Mouse (Mus musculus) E14TG2a.4 (cell line): ENCODE data around the gene Zc3h4.
"Not testable (repeated sequence)": the region's sequence is repeated elsewhere in the genome, so short reads cannot be mapped to it uniquely, and the experiment has no call there.

Experiments
- H3K27me3 ChIP-seq: 2 replicates; pipeline ENCODE4 v1.6.1; 2014; ENCODE audit warnings: low read length, control low read depth; ENCODE audit not compliant: insufficient read depth
- H3K36me3 ChIP-seq: 2 replicates; pipeline ENCODE4 v1.6.1; 2014; ENCODE audit warnings: low read length, control low read depth; ENCODE audit not compliant: insufficient read depth
- H3K4me1 ChIP-seq: replicated peaks from 2 replicates; pipeline ENCODE4 v1.6.1; 2014; ENCODE audit warnings: low read depth, low read length, control low read depth
- H3K4me3 ChIP-seq: replicated peaks from 2 replicates; pipeline ENCODE4 v1.5.1; 2014; ENCODE audit warnings: mild to moderate bottlenecking, low read length
- H3K9me3 ChIP-seq: 2 replicates; pipeline ENCODE4 v1.6.1; 2014; ENCODE audit warnings: low read length, control low read depth
- CTCF ChIP-seq: conservative IDR thresholded peaks from 2 replicates; pipeline ENCODE4 v1.5.1; 2014; ENCODE audit warnings: low read length
- NANOG ChIP-seq: IDR thresholded peaks from 2 replicates; pipeline ENCODE4 v1.6.1; 2014; ENCODE audit warnings: borderline replicate concordance, low read length, mixed read lengths
- POU5F1 ChIP-seq: IDR thresholded peaks from 2 replicates; pipeline ENCODE4 v1.6.1; 2014; ENCODE audit warnings: low read length, borderline replicate concordance

Zc3h4 gene

DNA sequence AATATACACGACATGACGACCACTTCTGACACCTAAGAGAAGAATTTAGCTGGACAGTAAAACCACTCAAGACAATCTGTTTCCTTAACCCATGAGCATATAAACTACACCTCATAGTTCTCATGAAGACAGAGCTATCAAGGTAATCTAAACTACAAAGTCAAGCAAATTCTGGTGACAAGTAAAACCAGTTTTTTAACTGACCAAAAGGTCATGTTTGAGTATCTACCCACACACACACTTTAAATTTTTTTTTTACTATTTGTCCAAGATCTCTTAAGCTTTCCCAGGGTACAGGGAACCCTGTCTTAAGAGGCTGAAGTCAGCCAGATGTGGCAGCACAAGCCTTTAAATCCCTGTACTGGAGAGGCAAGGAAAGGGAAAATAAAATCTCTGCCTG is 31.9 kb upstream of the Zc3h4 start:
- Histone ChIP-seq H3K4me3 (no peak overlapping the region), H3K9me3 (no peaks in the 10 kb centered on the region), H3K4me1 (peaks cover 81% of the 10 kb centered on the region), H3K27me3 (no peaks in the 10 kb centered on the region), H3K36me3 (peaks cover 96% of the 10 kb centered on the region)
- TF ChIP-seq CTCF (no peak), NANOG (no peak), POU5F1 (no peak)

DNA sequence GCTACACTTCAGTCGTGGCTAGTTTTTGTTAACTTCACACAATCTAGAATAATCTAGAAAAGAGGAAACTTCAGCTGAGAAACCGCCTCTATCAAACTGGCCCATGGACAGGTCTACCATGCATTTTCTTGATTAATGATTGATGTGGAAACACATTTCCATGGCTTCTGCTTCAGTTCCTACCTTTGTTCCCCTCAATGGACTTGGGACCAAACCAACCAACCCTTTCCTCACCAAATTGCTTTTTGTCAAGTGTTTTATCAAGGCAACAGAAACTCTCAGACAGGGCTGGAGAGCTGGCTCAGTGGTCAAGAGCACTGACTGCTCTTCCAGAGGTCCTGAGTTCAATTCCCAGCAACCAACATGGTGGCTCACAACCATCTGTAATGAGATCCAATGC is 30.1 kb upstream of the Zc3h4 start:
- TF ChIP-seq POU5F1 (no peak), NANOG (no peak), CTCF (no peak)
- Histone ChIP-seq H3K36me3 (peaks cover 96% of the 10 kb centered on the region), H3K4me3 (no peak overlapping the region), H3K27me3 (no peaks in the 10 kb centered on the region), H3K4me1 (peaks cover 78% of the 10 kb centered on the region), H3K9me3 (no peaks in the 10 kb centered on the region)

DNA sequence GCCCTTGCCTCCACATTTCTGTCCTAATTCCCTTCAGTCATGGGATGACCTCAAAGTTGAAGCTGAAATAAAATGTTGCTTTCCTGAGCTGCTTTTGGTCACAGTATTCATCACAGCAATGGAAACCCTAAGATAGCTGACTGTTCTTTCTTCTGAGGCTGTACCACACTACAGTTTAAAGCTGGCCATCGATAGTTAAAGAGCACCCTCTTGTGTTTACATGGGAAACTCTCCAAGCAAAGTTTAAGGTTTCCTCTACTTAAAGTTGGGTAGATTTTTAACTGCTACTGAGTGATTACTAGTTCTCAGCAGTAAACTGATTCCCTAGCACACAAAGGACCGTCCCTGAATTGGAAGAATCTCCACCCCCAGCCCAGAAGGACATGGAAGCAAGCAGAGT is 27.0 kb upstream of the Zc3h4 start:
- Histone ChIP-seq H3K27me3 (no peaks in the 10 kb centered on the region), H3K9me3 (no peaks in the 10 kb centered on the region), H3K36me3 (peaks cover 96% of the 10 kb centered on the region), H3K4me3 (no peak overlapping the region), H3K4me1 (peaks cover 64% of the 10 kb centered on the region)
- TF ChIP-seq CTCF = peak; percentile 13; the same call in 1 of the 2 replicates
- TF ChIP-seq POU5F1 = no peak

GRCm38 (mm10) chr7:16374989-16375388 is 25.7 kb upstream of the Zc3h4 start:
- H3K27me3 ChIP-seq = no peaks in the 10 kb centered on the region
- no peaks in the 10 kb centered on the region for H3K9me3 ChIP-seq
- H3K36me3 ChIP-seq = peaks cover 96% of the 10 kb centered on the region
- TF ChIP-seq POU5F1 (no peak), NANOG (no peak), CTCF (no peak)
- peaks cover 54% of the 10 kb centered on the region for H3K4me1 ChIP-seq
- no peak overlapping the region for H3K4me3 ChIP-seq

DNA sequence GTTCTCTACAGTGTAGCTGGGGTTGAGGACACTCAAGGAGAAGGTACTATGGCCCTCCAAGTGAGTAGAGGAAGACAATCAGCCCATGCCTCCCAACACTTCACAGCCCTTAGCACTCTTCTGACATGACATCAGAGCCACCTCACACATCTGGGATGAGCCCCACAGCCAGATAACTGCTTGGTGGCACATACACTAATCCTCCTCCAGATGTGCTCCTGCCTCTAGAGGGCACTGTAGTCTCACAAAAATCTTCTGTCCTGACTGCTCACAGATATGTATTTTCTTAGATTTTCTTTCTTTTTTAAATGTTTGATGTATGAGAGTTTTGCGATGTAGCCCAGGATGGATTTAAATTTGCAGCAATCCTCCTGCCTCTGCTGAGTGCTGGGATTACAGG is 24.2 kb upstream of the Zc3h4 start:
- no peaks in the 10 kb centered on the region for H3K27me3 ChIP-seq
- peaks cover 98% of the 10 kb centered on the region for H3K36me3 ChIP-seq
- H3K9me3 ChIP-seq = no peaks in the 10 kb centered on the region
- no peak overlapping the region for H3K4me3 ChIP-seq
- no peak for TF ChIP-seq POU5F1
- no peak for TF ChIP-seq NANOG
- TF ChIP-seq CTCF = peak; percentile 47
- H3K4me1 ChIP-seq = peaks cover 66% of the 10 kb centered on the region

- Histone ChIP-seq H3K9me3 (no peaks in the 10 kb centered on the region), H3K36me3 (peaks cover 40% of the 10 kb centered on the region), H3K4me1 (peaks cover 43% of the 10 kb centered on the region), H3K27me3 (no peaks in the 10 kb centered on the region), H3K4me3 (peak within 1 kb of the TSS; percentile 98)
- TF ChIP-seq CTCF (no peak), POU5F1 (no peak), NANOG (0 out of 2 replicates have a peak, but pooled peaks have one; percentile 58)
These were observed 13.3 kb upstream of the Zc3h4 start, which contains the start of gene Sae1 for GRCm38 (mm10) chr7:16387160-16388041. Gene Sae1 (minus strand): TSS chr7:16387806.

DNA sequence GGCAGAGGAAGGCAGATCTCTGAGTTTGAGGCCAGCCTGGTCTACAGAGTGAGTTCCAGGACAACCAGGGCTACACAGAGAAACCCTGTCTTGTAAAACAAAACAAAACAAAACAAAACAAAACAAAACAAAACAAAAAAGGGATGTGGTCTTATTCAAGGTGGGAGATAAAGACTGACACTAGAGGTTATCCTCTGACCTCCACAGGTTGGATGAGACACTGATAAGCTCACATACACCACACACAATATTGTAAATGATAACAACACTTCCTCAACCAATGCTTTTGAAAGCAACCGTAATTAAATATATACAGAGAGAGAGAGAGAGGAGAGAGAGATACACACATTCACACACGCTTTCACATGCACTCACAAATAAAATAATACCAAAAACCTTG is 10.8 kb upstream of the Zc3h4 start:
- peaks cover 35% of the 10 kb centered on the region for H3K4me1 ChIP-seq
- H3K36me3 ChIP-seq = peaks cover 18% of the 10 kb centered on the region
- not testable (repeated sequence) for H3K4me3 ChIP-seq, H3K9me3 ChIP-seq, H3K27me3 ChIP-seq

GRCm38 (mm10) chr7:16392923-16393322 is 7.8 kb upstream of the Zc3h4 start:
- Histone ChIP-seq H3K36me3 (no peaks in the 10 kb centered on the region), H3K9me3 (no peaks in the 10 kb centered on the region), H3K27me3 (no peaks in the 10 kb centered on the region), H3K4me1 (peaks cover 18% of the 10 kb centered on the region), H3K4me3 (no peak overlapping the region)
- TF ChIP-seq NANOG (no peak), POU5F1 (no peak), CTCF (no peak)

DNA sequence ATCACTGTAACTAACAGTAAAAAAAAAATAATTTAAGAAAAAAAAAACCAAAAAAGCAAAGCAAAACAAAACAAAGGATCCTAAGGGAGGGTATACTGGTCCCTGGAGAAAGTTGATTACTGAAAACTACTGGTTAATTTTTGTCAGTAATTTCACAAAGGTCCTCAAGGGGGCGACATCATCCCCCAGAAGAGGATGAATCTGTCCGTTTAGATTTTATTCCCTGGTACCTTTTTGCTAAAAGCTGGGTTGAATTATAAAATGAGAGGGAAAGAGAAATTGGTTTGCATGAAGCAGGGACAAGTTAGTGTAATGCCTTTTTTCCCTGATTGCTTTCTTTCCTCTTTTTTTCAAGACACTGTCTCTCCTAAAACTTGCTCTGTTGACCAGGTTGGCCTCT is 4.8 kb upstream of the Zc3h4 start:
- H3K4me1 ChIP-seq = peaks cover 24% of the 10 kb centered on the region
- no peak overlapping the region for H3K4me3 ChIP-seq
- no peaks in the 10 kb centered on the region for H3K27me3 ChIP-seq
- no peaks in the 10 kb centered on the region for H3K36me3 ChIP-seq
- H3K9me3 ChIP-seq = no peaks in the 10 kb centered on the region
- TF ChIP-seq CTCF (peak; percentile 80), NANOG (no peak)
